Mouse (Mus musculus) lung, postnatal 4 days (tissue): ENCODE measurements around the gene Zc2hc1c.
"Not testable (repeated sequence)": the region's sequence is repeated elsewhere in the genome, so short reads cannot be mapped to it uniquely, and the experiment has no call there.

Source experiments
- DNase-seq, 2 experiments: peaks; one replicate each; pipeline ENCODE4 v3.0.0; 2021

The Zc2hc1c gene

DNA sequence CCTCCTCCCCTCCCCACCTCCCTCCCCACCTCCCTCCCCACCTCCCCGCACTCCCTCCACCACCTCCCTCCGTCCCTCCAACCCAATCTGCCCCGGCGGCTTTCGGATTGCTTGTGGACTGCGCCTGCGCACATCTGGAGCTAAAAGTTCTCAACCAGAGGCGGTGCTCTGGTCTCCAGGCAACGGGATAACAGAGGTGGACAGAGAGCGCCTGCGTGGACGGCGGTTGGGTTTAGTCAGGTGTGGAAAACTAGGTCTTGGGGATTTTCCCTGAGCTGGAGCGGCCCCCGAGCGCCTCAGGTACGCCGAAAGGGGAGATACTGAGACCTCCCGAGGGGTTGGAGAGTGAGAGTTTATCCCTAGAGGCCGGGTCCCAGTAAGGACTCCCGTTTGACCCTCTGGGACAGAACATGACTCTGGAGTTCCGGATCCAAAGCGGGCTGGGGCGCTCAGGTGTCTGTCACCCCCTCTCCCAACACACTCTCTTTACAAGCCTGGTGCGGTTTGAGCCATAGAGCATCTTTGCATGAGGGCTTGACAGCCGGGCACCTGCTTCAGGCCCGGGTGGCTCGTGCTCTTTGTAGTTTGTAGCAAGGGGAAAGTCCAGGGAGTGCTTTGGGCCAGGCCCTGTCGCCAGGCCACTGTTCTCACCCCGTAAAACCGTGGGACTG lies at the start of gene Zc2hc1c:
TSS of gene Zc2hc1c (plus strand) at position 106 of the 671 bp plus-strand sequence.
- DNase-seq = peak; percentile 90 to 91

DNA sequence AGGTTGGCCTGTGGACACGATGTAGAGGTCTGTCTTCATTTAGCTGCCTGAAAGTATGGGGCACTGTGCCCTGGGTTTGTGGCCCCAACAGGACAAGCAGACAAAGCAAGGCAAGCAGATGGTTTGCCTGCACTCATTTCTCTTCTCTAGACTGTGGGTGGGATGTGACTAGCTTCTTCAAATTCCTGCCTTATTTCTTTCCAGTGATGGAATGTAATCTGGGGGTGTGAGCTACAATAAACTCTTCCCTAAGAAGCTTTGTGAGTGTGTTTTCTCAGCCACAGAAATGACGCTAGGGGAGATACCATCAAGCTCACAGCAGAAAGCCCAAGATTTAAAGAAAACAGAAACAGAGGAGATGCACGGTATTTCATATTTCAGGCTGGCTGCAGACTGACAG lies 36.3 kb upstream of the Zc2hc1c start:
- DNase-seq = no peak

DNA sequence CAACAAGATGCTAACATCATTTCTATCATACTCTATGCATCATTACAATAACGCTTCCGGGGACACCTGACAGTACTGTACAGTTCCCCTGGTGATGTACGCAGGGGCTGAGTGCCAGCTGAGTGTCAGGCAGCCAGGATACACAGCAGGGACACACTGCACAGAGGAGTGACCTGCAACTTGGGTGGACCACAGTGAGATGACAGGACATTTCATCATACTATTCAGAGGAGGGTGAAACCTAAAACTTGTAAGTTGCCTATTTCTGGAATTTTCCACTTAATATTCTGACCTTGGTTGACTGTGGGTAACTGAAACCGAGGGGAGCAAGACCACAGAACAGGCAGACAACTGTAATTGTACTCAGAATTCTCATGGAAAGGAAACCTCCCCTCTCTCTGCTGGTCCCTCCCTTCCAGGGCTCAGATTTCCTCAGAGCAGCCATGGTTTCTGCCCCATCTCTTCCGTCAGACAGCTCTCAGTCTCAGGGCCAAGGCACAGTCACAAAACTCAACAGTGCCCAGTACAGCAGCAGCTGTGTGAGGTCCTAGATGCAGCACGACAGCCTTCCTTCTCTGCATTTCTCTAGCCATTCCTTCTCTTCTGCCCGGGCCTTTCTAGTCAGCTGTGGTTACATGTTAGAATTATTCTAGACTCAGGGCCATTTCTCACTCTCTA lies 32.2 kb upstream of the Zc2hc1c start:
- DNase-seq = no peak

DNA sequence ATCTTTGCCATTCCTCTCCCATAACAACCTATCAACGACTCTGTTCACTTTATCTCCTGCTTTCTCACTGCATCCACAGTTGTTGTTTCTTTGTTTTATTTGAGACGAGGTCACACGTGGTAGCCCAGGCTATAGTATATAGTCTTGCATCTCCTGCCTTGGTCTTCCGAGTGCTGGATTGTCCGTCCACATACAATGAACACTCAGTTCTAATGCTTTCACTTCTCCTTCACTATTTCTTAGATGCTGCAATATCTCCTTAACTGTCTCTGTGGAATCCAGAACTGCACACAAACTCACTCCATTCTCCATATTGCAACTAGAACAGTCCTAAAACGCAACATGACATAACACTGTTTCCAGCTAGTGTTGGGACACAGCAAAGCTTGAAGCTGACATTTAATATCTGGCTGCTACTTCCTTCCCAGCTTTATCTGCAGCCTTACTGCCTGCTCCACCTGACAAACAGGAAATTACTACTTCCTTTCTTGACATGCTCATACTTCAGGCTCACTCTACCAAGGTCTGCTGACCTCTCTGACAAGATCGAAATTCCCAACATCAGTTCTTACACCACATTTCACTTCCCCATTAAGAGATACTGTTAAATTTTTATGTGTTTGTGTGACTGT lies 31.3 kb upstream of the Zc2hc1c start:
- peak in 1 of 2 experiments; percentile 18 for DNase-seq

DNA sequence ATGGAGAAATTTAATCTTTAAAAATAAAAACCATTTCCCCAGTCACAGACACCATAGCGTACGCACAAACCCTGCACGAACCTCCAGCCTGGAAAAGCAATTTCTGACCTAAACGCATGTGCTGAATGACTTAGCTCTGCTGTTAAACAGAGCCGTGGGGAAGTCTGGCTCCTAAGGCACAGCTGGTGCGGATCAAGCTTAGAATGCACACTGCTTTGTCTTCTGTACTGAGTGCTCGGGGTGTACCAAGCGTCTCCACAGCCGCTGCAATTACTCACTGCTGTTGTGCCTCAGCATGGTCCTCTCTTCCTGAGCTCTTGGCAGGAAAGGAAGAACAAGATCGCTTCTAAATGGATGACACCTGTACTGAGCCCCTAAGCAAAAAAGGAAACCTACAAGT lies 25.9 kb upstream of the Zc2hc1c start:
- peak; percentile 11 to 45 for DNase-seq

DNA sequence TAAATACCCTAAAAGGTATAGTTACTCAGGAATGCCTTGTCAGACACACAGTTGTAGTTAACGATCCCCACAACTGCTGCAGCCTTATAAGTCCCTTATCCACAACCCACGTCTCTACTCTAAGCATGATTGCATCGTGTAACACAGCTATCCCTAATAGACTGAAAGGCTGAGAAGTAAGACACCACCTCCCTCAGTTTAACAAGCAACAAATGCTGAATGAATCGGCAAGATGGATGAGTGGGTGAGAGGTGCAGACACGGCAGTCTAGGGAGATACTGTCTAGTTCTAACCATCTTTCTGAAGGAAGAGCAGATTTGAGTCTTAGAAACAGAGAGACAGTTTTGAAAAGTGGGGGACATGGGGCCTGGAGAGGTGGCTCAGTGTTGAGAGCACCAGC lies 25.2 kb upstream of the Zc2hc1c start:
- no peak for DNase-seq

DNA sequence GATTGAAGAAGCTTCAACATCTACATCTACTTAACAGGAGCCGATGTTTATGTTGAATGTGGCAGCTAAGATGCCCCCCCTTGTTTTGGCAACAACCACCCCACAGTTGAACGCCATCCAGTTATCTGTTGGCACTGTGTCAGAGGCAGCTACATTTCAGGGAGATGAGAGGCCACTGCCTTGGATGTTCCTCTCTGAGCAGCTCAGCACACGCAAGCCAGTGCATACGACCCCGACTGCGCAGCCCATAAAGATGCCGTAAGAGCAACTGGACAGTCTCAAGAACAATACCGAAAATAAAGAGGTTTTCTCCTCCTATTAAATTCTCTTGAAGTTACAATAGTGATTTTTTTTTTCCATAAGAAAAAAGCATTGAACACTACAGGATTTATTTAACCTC lies 23.9 kb upstream of the Zc2hc1c start:
- DNase-seq = peak; percentile 34 to 49

DNA sequence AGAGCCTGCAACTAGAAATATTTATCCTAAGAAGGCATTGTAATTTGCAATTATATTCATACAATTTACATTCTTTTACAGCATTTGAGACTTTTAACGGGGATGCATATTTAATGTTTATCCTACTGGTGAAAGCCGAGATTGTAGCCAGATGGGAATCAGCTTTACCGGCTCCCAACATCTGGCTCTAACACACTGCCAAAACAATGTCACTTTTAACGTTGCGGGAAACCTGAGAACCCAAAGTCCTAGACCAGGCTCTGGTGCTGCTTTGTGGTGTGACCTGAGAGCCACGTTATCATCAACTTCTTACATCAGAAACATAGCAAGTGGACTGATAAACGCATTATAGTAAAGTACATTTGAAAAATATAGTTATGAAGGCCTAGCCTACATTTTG lies 23.5 kb upstream of the Zc2hc1c start:
- no peak for DNase-seq

DNA sequence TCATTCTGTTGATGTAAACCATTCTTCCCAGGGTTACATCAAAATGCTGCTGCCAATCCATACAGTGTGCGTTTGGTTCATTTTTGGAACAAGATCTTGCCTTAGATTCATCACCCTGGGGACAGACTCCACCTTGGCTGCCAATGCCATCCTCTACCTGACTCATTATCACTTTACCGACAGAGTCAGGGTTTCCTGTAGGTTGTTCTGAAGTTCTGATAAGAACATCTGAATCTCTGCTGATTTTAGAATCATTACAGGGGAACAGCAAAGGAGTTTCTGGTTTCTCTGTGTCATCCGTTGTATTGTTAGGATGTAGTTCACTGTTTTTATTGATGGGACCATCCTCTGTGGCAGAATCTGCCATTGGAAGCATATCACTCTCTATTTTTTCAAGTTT lies 22.1 kb upstream of the Zc2hc1c start:
- DNase-seq = no peak

DNA sequence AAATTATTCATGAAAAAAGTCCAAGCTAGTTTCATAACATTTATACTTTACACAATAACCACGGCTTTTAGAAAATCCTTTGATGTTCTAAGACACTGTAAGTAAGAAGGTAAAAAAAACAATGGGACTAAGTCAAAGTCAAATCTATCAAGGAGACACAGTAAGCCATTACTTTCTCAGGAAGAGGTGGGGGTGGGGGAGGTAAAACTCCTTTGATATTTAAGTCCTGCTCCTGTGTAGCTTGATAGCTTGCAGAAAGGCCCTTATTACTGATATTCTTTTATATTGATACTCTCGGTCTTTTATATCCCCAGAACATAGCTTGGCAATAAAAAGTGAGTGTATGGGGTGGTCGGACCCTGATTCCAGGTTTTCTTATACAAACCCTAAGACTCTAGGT lies 18.6 kb upstream of the Zc2hc1c start:
- DNase-seq = no peak

DNA sequence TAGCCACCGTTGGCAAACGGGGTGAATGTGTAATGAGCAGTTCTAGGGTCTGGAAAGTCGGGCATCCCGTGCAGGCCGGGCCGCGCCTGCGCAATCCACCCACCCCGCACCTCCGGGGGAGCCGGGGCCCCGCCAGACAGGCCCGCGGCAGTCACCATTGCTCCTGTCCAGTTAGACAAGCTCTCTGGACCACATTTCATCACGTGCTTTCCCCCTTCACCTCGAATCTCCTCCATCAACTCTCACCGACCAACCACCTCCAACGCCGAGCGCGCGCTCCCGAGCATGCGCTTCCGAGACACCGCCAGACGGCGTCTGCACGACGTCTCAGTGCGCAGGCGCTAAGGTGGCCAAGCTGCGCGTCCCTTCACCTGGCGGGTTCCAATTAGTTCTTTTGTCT lies 18.1 kb upstream of the Zc2hc1c start, which contains the start of gene Mlh3:
TSS of gene Mlh3 (minus strand) at position 281 of the 400 bp plus-strand sequence.
- DNase-seq = peak; percentile 88 to 91

DNA sequence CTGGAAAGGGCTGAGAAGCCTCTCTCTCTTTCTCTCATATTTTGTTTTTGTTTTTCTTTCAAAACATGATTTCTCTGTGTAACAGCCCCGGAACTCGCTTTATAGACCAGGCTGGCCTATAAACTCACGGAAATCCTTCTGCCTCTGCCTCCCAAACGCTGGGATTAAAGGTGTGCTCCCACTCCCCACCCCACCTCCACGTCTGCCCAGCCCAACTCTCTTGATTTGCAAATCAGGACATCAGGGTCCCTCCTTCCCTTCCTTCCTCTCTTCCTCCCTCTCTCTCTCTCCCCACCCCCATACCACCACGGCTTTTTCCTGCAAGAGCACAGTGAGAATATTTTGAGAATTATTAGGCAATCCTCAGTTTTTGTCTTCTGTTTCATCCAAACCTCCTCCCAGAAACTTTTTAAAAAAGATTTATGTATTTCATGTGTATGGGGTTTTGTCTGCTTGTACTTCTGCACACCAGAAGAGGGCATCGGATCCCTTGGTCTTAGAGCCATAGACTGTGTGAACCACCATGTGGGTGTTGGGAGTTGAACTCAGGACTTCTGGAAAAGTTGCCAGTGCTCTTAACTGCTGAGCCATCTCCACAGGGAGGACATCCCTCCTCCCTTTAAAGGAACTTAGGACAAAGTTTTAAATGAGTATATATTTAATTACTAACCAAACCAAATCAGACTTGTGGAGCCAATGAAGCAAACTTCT lies 17.1 kb upstream of the Zc2hc1c start:
- DNase-seq = no peak

DNA sequence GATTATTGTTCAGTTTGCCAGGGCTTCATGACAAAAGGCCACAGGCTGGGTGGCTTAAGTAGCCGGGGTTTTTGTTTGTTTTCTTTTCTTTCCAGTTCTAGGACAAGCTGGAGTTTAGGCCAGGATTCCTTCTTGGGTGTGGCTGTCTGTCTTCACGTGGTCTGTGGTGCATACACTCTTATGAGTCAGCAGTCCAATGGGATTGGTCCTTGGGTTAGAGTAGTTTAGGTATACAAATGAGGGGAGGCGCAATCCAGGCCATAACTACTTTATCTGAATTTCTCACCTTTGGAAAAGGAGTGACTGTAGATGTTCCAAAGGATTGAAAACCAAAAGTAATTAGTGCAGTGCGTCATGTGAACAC lies 16.6 kb upstream of the Zc2hc1c start:
- no peak for DNase-seq

DNA sequence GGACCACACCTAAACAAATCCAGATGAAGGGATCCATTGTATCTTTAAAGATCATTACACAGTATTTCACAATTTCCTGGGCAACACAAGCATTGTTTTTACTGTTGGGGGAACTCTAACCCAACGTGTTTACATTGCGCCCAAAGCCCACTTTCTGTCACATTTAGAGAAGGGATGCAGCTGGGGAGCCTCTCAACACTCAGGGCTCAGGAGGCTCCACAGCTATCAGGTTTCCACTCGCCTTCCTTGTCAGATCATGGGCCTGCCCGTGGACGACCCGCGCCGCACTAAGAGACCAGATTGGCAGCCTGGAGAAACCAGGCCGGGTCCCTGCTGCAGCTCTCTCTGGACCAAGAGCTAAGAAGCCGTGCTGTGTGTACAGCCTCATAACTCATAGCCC lies 14.9 kb upstream of the Zc2hc1c start:
- peak in 1 of 2 experiments; percentile 31 for DNase-seq

DNA sequence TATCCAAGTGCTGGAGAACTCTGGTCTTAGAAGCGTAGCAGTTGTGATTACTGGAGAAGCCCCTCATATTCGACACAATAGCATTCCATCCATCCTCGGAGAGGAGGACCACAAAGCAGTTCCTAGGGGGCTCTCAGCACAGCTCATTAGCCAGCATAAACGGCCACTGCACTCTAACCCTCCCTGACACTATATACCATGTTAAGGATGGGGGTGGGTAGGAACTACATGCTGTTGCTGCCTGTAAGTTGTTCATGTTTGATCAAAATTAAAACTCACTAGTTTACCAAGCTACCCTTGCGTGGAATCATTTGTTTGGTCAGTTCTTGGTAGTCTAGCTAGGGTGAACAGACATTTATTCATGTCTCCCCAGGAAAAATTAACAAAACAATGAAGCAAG lies 12.1 kb upstream of the Zc2hc1c start:
- DNase-seq = no peak

DNA sequence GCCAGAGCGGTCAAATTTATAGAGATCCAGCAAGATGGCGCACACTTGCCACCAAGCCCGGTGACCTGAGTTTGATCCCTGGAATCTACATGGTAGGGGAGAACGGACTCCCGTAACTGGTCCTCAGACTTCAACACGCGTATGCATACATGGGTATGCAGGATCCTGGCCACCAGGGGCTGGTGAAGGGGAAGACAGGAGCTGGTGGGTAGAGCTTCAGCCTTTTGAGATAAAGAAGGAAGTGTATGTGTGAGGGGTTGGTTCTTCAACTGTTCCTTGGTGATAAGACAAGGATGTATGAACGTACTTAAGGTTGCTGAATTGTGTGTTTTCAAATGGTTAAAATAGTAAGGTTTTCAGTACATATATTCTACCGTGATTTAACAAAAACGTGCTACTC lies 9.5 kb upstream of the Zc2hc1c start:
- no peak for DNase-seq

DNA sequence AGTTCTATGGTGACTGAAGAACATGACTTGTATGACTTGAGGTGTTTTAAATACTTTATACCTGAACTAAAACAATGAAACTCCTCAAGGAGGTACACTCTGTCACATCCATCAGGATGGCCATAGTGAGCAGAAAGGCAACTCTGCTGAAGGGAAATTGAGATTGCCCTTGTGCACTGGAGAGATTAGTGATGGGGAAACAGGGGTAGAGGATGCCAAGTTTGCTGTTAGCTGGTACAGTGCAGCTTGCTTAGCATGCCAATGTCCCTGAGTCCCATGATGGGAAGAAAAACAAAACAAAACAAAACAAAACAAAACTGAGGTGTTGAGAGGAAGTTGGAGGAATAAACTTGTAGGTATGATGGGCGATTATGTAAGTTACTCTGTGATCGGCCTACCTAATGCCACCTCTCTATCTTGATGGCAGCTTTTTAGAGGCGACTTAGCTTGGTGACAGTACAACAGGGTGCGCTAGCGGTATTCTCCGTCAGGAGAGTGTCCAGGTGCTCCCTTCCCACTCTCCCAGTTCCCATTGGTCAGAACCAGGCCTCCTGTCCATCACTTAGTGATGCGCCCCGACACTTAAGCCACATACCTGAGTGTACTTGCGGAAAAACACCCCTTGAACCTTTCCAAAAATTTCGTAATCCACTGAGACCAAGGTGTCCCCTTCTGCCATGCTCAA lies 8.9 kb upstream of the Zc2hc1c start:
- no peak for DNase-seq

DNA sequence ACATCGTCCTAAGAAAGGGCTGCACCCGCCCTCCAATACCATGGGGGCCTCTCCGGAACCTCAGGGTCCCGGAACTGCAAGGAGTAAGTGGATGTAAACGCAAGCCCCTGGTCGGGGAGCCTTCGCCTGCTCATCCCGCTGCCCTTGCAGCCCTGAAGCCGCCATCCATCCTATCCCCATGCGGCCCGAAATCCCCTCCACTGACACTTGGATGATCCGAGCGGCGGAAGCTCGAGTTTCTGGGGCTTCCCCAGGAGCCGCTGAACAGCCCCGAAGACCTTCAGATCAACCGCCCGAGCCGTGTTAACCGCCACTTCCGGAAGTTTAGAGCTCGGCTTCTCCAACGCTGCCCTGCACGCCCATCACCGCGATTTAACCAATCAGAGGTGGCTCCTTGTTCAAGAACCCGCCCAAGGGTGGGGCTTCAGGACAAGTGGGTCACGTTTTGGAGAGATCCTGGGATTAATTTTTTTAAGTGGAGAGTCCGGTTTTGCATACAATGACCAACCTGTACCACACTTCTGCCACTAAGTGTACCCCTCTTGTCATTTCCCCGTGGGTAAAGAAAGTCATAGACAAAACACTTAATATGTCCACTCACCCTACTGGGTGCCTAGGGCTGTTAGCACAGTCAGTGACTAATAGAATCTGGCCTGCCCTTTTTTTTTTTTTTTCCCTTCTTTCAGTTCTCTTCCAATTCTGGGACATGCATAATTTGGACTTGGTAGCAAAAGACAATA lies 8.1 kb upstream of the Zc2hc1c start:
- peak; percentile 97 to 99 for DNase-seq

DNA sequence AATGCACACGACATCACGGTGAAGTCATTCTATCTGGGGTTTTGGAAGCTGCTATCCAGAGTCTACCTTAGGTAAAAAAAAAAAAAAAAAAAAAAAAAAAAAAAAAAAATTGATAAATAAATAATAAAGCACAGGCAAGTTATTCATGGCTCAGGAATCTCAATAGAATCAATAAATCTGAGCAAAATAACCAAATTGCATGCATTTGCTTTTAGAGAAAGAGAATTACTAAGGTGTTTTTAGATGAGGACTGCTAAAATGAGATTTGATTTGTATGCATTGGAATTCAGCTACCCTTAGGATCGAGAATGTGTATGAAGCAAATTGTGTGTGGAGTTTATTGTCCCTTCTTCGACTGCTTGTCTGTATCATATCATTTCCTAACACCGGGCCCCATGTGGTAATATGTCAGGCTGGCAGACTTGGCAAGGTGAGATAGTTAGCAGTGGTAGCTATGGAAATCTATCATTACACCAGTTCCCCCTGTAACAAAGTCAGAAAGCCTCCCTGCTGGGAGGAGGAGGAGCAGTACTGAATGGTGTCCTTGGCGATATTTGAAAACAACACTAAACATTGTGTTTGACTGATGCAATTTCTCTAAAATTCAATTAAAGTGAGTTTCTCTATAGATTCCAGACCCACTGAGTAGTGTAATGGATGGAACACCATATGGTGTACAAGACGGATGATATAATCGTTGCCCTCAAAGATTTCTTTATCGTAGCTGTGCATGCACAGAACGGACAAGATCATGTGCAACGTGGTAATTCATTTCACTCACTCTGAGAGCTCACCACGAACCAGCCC lies 7.3 kb upstream of the Zc2hc1c start:
- DNase-seq = no peak

DNA sequence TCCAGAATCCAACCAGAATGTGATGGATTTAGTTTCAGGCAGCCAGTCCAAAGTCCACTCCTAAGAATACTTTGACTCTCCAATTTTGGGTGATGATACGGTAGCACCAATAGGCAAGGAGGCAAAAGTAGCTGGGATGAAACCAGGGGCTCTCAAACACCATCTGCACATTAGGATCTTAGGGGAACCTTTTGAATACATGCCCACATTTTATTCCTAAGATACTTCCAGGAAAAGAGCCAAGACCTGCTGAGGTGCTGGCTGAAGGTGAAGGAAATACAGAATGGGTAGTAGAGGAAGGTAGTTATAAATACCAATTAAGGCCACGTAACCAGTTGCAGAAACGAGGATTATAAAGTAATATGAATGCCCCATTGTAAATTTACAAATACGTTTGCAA lies 6.6 kb upstream of the Zc2hc1c start:
- not testable (repeated sequence) for DNase-seq

DNA sequence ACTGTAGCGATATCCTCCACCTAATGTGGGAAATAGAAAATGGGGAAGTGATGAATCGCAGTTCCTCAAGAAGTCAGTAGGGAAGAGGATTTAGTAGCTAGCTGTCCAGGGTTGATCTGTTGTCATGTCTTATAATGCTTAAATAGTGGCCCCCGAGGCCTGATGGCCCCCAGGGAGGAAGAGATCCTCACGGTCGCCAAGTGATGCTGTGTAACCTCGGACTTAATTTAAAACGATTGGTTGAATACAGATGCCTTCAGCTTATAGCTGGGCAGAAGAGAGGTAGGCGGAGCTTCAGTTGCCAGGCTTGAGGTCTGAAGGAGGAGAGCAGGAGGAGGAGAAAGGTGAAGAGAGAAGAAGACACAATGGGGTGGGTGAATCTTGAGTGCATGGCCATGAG lies 4.1 kb upstream of the Zc2hc1c start:
- DNase-seq = no peak
